Mouse (Mus musculus) monocyte, adult 5-6 weeks (primary cell): Measurements from ENCODE around the gene Inpp4b. TPM values are rescaled to one million over a fixed set of nuclear protein-coding genes. Genes with fewer than 3 reads are reported as not detected.
A peak's percentile ranks its signal among the peaks of the same experiment; 100 is the strongest.

ENCODE experiments used
- ATAC-seq: fragments of 153-309, 156-312 bp; replicated peaks from 2 replicates; pipeline ENCODE4 v1.8.0; 2017; ENCODE audit warnings: mild to moderate bottlenecking; ENCODE audit not compliant: low TSS enrichment, insufficient number of reproducible peaks, severe bottlenecking, poor library complexity, low FRiP score
- total RNA-seq: library from RNA; stranded (forward); fragments of 200-1000, 200-491, 200-594 nt; gene quantifications from 3 replicates; pipeline ENCODE4 v1.2.3, GENCODE M21; 2017

The Inpp4b gene
- total RNA-seq: 9.1 to 11.9 TPM (median 10.3 TPM) in 3 replicates

DNA sequence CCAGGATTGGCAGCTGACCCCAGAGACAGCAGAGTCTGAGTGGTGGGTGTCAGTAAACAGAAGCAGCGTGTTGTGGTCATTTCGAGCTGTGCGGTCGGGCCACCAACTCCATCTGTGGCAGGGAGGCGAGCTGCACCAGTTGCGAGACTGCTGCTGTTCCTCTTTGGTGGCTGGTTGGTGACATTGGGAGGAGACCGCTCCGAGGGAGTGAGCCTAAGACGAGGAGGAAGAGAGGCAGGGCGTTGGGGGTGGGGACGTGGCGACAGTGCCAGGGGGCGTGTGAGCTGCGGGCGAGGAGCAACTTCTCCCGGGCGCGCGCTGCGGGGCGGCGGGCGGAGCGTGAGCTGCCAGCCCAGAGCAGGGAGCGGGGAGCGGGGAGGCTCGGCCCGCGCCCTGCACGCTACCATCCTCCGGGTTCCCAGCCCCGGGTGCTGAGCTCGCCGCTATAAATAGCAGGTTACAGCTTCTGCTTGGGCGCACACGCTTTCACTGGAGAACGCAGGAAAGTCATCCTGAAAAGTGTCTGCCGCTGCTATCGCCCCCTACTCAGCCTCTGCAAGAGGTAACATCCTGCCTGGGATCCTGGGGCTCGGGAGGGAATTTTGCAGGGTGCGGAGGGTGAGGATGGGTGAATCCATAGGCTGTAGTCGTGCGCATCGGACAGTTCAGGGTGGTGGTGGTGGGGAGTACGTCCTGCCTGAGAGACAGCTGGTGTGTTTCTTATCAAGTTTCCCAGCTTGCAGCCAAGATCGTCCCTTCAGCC is at the start of gene Inpp4b:
Gene Inpp4b, plus strand, starts transcription at position 321 of the 763 bp plus-strand sequence.
- peak; percentile 96 for ATAC-seq

DNA sequence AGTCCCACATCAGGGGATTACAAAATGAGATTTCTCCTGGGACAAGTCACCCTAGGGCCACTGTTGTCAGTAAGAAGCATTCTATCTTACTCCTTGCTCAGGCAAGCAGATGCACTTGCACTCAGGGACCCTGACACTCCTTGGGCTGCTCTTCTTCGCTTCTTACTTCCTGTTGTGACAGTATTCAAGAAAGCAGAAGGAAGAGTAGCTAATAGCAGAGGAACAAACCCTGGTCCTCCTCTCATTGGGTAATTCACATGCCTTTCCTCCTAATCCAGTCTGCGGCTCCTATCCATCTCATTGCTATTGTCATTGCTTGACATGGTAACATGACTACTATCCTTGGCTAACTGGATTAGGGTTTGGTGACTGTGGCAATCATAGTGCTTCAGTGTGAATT is 7.1 kb upstream of the Inpp4b start:
- peak; percentile 63 for ATAC-seq

DNA sequence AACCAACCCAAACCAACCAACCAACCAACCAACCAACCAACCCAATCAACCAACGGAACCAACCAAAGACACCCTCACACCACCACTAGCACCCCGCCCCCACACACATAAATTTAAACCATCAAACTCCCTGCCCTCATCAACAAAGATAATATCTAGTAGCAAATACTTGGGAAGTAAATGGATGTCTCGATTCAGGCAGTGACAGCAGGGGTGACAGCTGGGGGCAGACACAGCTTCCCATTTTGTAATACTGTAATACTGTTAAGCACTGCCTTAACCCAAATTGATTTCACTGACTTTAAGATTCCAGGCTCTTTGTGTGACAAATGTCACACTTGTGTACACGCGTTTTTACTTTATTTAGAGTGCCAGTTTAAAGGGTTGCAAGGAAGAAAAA is 1.2 kb upstream of the Inpp4b start:
- no peak for ATAC-seq

DNA sequence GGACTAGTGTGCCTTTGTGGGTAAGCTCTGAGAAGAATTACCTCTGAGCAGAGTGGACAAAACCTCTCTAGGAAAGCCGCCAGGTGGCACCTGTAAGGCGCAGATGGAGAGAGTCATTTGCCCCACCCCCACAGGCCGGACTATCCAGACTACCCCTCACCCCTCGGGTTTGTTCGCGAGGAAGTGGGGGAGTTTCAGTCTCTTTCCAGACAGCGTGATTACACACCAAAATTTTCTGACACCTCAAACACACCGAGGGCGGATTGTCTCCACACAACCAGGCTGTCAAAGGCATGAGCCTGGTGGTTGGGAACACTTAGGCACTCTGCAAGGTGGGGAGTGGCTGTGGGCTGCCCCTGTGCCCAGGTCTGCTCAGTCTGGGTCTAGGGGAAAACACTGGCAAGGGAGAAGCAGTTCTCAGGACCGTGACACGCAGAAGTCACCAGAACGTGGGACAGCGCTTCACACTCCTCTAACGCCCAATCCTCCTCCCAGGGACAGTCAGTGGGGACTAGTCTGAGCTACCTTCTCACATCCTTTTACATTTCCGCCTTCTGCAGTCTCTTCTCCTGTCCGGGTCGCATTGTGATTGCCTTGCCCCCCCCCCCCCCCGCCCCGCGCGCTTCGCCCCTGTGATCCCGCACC is 643 bp upstream of the Inpp4b start:
- ATAC-seq: peak; percentile 18; the same call in 1 of the 2 replicates

DNA sequence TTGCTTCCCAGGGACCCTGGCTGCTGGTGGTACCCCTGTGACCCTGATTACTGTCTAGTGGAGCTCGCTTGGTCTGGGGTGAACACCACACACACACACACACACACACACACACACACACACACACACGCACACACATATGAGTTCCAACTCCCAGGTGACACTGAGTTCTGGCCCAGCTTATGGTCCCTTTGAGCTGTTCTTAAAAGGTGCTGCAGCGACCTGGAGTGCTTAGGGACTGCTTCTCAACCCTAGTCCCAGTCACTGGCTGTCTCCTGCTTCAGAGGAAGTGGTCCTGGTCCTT is 595 bp downstream of the Inpp4b start:
- ATAC-seq: no peak

DNA sequence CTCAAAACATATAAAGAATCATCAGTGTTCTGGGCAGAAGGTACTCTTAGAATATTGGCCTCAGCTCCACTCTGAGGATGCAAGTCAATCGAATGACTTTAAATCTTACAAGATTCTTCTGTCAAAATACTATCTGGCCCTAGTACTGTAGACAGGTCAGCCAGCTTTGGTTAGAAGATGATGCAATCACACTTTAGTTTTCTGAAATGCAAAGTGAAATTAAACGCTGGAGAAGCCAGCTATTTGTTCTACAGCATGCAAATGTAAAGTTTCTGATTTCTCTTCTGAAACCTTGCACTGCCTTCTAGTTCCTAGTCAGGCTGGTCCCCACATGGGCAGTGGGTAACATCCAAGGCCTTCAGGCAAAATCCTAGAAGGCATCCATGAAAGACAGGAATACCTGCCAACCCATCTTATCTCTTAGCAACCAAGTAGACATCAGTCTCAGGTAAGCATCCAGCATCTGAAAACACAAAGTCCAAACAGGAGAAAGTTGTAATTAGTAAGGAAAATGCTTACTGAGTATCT is 2.9 kb downstream of the Inpp4b start:
- no peak for ATAC-seq

DNA sequence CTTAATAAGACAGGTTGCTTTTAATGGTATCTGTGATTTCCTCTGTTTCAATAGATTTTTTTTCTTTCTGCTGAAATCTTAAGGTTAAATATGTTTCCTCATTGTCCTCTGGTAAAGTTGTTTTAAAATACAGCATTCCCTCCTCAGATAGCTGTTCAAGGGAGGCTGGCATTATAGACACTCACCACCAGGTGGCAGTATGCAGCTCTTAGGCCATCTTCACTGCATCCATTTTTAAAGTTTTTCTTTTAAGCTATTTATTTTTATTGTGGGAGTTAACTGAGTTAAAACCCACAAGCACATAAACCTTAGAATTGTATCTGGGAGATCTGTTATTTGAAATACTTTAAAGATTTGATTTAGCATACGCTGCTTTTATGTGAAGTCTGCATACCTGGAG is 7.1 kb downstream of the Inpp4b start:
- no peak for ATAC-seq

DNA sequence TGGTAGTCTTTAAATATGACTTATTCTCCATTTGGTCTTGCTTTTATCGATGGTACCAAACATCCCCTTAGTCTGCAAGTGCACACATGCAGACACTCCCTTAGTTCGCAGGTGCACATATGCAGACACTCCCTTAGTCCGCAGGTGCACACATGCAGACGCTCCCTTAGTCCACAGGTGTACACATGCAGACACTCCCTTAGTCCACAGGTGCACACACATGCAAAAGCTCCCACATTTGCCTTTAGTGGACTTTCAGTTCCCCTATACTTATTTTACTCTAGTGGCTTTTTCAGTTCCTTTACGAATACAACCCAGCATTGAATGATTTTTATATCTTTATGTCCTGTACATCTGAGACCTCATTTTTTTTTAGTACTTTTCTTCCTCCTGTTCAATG is 11.1 kb downstream of the Inpp4b start:
- ATAC-seq: 0 out of 2 replicates have a peak, but pooled peaks have one; percentile 27

DNA sequence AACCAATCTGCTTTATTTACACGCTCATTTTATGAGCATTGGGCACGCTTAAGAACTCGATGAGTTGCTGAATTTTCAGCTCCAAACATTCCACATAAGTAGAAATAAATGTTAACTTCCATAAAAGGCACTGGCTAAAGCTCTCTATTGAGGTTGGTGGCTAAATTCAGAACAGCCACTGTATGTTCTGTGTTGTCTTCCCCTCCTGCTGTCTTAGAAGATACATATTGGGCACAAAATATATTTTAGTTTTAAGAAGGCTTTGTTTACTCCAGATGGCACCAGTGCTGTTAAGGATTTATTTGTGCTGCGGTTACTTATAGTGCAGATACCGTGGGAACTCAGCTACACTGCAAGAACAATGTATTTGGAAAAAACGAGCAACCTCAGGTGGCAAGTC is 15.8 kb downstream of the Inpp4b start:
- no peak for ATAC-seq

DNA sequence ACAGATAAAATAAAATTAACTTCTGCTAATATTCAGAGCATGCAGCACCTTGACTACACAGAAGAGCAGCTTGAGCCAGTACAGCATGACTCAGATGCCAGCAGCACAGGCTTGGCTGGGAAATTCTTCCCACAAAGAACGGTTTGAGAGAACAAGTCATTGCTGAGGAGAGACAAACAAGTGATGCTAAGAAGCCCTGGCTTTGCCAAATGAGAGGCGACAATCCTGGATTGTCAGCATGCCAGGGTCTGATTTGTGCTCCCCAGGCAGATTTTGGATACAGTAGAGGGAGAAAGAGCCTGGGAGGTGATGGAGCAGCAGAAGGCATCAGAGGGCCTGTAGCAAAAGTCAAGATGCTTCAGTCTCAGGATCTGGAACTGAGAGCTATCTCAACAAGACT is 18.2 kb downstream of the Inpp4b start:
- no peak for ATAC-seq

DNA sequence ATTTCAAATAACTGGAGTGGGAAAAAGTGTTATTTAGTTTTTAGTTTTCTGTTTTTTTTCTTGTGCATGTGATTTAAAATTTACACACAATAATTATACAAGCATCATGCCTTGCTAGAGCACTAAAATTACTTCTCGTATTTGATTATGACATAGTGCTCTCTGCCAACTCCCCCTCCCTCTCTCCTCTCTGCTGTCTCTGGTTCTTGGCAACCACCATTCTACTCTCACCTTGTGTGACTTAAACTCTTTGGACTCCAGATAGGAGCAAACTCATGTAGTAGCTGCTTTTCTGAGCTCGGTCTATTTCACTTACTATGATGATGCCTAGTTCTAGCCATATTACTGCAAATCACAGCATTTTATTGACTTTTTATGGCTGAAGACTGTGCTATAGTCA is 18.8 kb downstream of the Inpp4b start:
- ATAC-seq: no peak

DNA sequence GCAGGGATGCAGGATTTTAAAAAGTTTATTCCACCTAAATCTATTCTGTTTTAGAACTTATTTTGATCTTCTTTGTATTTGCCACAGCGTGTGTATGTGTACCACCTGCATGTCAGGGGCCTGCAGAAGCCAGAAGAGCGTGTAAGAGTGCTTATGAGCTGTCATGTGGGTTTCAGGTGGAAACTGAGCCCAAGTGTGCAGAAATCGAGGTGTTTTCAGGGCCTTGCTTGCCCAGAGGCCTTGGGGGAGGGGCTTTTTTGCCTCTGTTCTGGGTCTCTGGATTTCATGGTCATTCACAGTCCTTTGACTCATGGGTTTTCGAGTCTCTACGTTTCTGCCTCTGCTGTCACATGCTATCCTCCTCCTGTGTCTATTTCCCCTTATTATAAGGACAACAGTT is 28.3 kb downstream of the Inpp4b start:
- ATAC-seq: no peak

DNA sequence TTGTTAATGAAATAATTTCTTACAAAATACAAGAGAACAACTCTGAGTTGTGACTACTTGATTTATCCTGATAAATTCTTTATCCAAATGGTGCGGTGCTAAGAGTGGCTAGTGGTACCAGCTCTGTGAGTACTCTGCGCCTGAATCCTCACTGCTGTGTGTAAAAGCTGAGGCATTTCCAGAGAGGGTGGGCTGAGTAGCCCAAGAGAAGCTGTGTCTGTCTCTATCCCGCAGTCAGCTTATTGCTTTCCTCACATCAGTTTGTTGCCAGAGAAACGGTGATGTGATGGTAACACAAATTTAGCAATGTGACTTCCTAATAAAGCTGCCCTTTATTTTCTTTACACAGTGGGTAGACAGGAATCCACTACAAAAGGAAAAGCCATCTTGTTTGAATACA is 29.5 kb downstream of the Inpp4b start:
- ATAC-seq: no peak

DNA sequence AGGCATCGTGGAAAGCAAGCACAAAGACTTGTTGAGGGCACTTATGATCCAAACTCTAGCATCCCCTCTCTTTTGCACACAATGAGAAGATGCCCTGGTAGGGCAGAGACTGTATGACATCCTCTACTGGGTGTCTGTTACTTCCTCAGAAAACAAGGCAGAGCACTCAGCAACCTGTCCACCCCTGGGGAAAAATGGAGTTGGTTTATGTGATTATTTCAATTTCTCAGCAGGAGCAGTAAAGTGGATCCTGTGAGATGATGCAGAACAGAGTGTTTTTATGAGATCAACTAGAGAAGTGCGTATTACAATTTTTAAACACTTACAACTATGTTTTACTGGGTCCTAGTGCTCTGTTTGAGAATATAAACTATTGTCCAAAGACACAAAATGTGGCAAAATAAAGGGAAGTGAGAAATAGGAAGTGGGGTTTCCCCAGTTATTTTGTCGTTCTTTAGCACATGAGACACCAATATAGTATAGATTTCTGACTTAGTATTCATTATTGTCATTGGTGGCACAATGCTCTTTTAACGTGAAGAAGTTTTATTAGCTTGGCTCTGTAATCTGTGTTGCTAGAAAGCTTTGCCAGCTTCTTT is 32.6 kb downstream of the Inpp4b start:
- peak; percentile 61 for ATAC-seq

DNA sequence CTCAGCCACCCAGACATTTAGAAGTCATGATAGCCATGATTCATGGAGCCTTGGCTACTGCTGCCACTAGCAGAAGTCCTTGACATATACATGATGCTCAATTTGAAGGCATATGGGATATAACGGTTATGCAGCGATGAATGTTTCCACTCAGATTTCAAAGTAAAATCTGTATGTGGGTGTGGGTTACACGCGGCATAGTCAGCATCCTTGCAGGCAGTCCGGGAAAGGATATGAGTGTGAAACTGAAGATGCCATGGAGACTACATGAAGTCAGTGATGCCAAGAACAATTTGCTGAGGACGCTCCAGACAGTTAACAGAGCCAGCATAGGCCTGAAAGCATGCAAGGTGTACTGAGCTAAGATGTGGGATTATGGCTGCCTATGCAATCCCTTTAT is 46.6 kb downstream of the Inpp4b start:
- no peak for ATAC-seq

DNA sequence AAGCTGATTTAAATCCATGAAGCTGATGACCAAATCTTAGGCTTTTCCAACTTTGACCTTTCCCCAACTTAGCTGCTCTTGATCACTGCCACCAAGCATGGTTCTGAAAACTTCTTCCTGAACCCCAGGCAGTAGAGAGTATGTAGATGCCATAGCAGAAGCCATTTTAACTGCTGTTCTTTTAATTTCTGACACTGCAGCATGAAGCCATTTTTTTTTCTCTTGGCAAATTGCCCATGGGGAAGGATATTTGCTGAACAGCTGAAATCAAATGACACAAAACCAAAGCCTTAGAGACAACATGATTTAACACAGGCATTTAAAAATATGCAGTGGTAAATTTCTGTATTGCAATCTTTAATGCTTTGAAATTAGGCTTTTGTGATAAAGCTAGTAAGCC is 56.7 kb downstream of the Inpp4b start:
- no peak for ATAC-seq

DNA sequence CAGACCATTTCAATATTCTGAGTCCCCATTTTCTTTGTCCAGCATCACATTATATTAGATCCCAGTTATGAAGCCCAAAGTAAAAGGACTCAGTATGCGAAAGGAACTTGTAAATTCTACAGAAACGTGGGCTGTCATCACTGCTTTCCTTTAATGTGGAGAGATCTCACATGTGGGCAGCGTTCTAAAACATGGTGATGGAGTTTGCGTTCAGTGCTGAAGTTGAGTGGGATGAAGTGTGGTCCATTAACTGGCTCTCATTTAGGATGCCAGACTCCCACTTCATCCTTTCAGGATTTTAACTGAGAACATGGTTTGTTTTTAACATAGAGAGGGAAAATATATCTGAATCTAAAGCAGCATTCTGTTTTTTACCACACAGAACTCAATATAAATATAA is 57.1 kb downstream of the Inpp4b start:
- ATAC-seq: no peak

DNA sequence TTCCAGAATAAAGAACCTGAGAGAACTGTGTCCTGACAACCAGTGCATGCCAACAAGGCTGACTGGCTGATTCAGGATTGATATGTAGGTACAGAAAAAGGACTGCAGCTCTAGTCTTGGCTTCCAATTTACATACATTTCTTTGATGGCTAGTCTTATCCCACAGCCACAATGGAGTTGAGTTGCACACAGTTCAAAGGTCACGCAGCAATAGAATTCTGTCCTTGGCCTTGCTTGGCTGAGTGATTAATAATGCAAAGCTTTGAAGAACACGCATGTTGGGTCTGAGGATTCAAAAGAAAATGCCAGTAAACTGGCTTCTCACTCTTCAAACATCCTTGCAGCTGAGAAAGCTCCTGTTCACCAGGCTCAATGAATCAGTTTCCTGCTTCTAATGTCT is 70.4 kb downstream of the Inpp4b start:
- ATAC-seq: no peak

DNA sequence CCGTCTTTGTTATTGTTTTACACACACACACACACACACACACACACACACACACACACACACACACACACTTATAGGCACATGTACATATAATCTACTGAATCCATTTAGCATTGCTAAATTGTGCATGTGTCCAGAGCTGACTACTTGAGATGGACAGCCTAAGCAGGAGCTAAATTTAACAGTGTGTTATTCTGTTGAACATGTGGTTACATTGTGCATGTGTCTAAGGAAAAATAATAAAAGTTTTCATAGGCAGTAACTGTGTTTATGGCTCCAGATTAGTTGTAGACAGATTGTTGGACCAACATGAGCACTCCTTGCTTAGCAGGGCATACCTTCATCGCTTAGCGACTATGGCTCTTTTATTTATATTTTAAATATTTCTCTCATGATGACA is 101.6 kb downstream of the Inpp4b start:
- no peak for ATAC-seq

DNA sequence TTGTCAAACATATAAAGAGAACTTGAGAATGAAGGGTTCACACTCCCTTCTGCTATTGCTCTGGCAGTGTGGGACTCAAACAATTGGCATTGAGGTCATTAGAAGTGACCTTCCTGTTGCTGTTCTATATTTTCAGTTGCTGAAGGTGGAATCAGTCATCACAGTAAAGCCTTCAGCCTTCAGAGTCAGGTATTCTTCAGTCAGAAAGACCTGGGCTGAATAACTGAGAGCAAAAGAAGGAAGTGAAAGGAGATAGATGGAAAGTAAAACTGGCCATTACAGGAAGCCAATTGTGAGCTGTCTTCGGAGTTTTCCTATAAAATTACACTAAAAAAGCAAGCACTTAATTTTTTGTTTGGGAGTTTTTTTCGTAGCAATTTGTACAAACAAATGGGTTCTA is 107.4 kb downstream of the Inpp4b start:
- ATAC-seq: no peak
